Mouse (Mus musculus): Measurements from ENCODE around the gene Map2k3.

GRCm38 (mm10) chr11:60922964-60923363 is 8.9 kb upstream of the Map2k3 start:
- TF ChIP-seq POLR2A (IDR thresholded peaks at IDR 0.05; ENCODE audit: borderline replicate concordance, insufficient read depth, low read length) (no peak), CTCF (IDR thresholded peaks at IDR 0.05; ENCODE audit: borderline replicate concordance, insufficient read depth, low read depth, low read length) (no peak)
